Mouse (Mus musculus) spleen, postnatal 4 days (tissue): Measurements from ENCODE around the gene Angptl2.

Experiments
- DNase-seq, 2 experiments: peaks; one replicate each; pipeline ENCODE4 v3.0.0; 2022; ENCODE audit warnings: low spot score in 2 of 2

Angptl2 gene

DNA sequence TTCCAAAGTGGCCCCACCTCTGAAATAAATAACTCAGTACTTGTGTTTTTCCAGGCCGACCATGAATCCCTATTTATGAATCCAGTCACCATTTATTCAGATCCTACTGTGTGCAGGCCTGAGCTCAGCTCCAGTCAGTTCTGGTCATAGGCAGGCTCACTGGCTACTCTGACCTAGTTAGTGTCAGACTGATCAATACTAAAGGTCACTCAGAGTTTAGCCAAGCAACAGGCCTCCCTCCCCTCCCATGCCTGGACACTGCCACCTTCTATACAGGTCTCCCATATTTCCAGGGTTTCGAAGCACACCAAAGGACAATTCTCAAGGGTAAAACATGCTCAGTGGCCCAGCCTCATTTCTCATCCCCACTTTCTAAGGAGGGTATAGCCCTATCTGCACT is 54.7 kb downstream of the Angptl2 start:
- DNase-seq: no peak

- no peak for DNase-seq
Observed at GRCm38 (mm10) chr2:33271511-33271910, 55.6 kb downstream of the Angptl2 start.

- DNase-seq: no peak
Observed at GRCm38 (mm10) chr2:33272665-33273439, 57.0 kb downstream of the Angptl2 start.

GRCm38 (mm10) chr2:33274719-33275490 is 59.0 kb downstream of the Angptl2 start:
- DNase-seq: no peak

DNA sequence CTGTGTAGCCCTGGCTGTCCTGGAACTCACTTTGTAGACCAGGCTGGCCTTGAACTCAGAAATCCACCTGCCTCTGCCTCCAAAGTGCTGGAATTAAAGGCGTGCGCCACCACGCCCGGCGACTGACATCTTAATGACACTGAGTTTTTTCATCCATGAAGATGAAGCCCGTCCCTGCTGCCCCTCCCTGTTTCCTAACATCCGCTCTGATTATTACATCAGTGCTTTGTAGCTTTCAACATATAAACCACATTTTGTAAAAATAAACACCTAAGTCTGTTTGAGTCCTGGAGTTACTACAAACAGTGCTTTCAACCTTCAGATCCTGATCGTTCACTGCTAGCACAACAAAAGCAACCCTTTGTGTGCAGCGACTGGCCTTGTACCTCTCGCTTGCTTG is 63.9 kb downstream of the Angptl2 start:
- DNase-seq: no peak

DNA sequence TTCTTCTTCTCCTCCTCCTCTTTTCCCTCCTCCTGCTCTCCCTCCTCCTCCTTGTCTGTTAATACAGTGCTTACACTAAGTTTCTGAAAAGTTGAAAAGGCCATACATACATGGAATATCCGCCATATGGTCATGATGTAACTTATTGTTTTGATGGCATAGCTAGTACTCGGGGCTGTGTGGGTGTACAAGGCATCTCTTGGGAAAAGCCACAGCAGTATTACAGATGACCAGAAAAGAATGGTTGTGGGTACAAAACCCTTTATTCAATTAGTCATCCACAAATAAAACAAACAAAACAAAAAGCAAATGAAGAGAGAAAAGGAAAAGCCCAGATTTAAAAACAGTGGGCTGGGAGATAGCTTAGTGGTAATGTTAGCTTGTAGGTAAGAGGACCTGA is 64.7 kb downstream of the Angptl2 start:
- DNase-seq: no peak

GRCm38 (mm10) chr2:33281807-33282206 is 65.9 kb downstream of the Angptl2 start:
- no peak for DNase-seq

GRCm38 (mm10) chr2:33282877-33283276 is 67.0 kb downstream of the Angptl2 start:
- no peak for DNase-seq

- no peak for DNase-seq
Observed at GRCm38 (mm10) chr2:33283674-33284073, 67.8 kb downstream of the Angptl2 start.

DNA sequence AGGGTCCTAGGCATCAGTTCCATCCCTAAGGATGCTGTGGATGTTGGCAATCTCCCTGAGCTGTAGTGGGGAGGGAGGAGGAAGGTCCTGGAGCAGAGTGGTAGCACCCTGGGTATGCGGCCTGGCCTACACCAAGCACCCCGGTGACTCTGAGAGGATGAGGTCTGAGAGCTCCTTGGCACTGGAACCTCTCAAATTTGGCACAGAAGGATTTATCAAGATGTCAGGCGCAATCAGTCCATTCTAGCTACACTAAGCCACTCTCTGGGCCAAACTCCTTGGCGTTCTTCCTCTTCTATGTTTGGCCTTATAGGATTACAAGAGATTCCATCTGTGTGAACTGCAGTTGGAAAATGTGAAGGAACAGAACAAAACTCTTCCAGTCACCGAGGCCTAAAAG is 73.0 kb downstream of the Angptl2 start:
- no peak for DNase-seq

DNA sequence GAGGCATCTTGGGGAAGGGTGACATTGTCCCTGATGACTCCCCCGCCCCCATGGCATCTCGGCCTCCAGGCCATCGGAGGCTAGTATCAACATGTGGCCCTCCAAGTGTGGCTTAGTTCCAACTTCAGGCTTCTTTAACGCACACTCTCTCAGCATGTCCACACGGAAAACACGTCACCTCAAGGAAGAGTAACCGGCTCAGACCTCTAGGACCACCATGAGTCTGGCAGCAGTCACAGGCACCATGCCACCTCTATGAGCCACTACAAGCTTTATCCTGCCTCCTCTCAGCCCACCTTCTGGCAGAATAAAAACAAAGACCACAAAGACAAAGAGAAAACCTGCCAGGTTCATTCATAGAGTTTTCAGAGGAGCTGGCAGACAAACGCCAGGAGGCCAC is 74.6 kb downstream of the Angptl2 start:
- DNase-seq: no peak

DNA sequence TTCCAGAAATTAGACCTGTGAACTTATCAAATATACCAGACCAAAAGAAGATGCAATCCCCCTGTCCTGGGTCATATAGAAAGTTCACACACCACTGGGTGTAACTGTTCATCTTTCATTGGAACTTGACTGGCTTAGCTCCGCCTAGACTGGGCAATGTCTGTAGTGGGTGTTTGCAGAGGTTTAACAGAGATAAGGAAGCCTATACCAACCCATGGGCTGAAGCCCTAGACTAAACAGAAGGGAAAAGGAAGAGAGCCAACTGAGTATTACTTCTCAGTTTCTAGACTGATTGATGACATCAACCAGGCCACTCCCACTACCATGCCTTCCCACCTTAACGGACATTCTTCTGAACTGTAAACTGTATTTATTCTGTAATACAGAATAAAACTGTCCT is 76.2 kb downstream of the Angptl2 start:
- no peak for DNase-seq

GRCm38 (mm10) chr2:33295115-33295514 is 79.2 kb downstream of the Angptl2 start:
- DNase-seq: no peak
